Comparison of ENCODE assay signal across 12 mouse cellular contexts in the genomic region with DNA sequence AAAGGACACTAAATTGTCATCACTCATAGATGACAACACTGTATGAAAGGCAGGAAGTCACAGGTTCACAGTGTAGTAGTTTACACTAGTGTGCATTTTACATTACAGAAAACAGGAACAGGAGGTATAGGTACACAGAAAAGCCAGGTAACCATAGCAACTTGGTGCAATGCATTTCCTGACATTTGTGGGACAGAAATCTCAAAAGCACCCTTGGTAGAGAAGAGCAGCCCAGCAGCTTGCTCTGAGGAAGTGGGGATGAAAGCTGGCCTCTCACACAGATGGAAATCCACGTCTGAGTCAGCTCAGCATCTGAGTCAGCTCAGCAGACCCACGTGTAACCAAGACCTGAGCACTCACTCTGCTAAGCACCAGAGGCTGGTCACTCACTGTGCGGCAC. TPM values are rescaled to one million over a fixed set of nuclear protein-coding genes. Genes with fewer than 3 reads are reported as not detected.
A peak's percentile ranks its signal among the peaks of the same experiment; 100 is the strongest.
DNase-seq lines count a peak whose midpoint lies in the region; ATAC-seq and TF ChIP-seq lines count a peak whose summit lies in the region.
"Had no signal": no experiment of that assay in that cellular context is flagged by ENCODE, and none has a peak within 500 bp of the region (broad histone marks: within the 10 kb centered on the region; RNA-seq: fewer than 3 reads in every experiment).

No protein-coding gene starts in this region.

- no peaks in the 10 kb centered on the region for H3K27me3 ChIP-seq in heart, postnatal 0 days (ENCODE audit: control insufficient read depth, insufficient read depth, low read length)
- no peaks in the 10 kb centered on the region for H3K27me3 ChIP-seq in heart, adult 2 months (ENCODE audit: control insufficient read depth, insufficient read depth, low read length)
- H3K27me3 ChIP-seq: forebrain, embryonic 12.5 days; intestine, embryonic 15.5 days had no signal

- intact Hi-C loops in heart, adult 2 months (cut with DNase I) = no loop called here

- peaks cover 51% of the 10 kb centered on the region for H3K4me1 ChIP-seq in heart, postnatal 0 days (ENCODE audit: control insufficient read depth, insufficient read depth)
- H3K4me1 ChIP-seq in heart, adult 2 months (ENCODE audit: control insufficient read depth, insufficient read depth, low read length) = peaks cover 18% of the 10 kb centered on the region
- H3K4me1 ChIP-seq: intestine, embryonic 15.5 days had no signal

- DNase-seq in heart, postnatal 0 days (ENCODE audit: low spot score) = no peak
- no peak for DNase-seq in heart, adult 2 months
- peak; percentile 62 for DNase-seq in right cerebral cortex, adult 18-20 months
- DNase-seq in right cerebral cortex, postnatal 14 days = no peak
- peak; percentile 65 to 68 for DNase-seq in adrenal gland, postnatal 36 days
- peak; percentile 47 for DNase-seq in right cerebral cortex, postnatal 25 days
- no peak for DNase-seq in cerebellum, adult 9-10 months
- no peak for DNase-seq in frontal cortex, postnatal 14 days (ENCODE audit: low spot score in 2 of 2)
- DNase-seq: lung, embryonic 14.5 days; thymus, postnatal 4 days had no signal

- H3K4me3 ChIP-seq in heart, postnatal 0 days (ENCODE audit: low read depth, low read length) = no peak overlapping the region
- H3K4me3 ChIP-seq in heart, adult 2 months = no peak overlapping the region
- H3K4me3 ChIP-seq: forebrain, embryonic 12.5 days; intestine, embryonic 15.5 days had no signal

- no peak for TF ChIP-seq EP300 in heart, postnatal 0 days (IDR thresholded peaks at IDR 0.05; ENCODE audit: low read depth)
- no peak for TF ChIP-seq EP300 in heart, adult 2 months (IDR thresholded peaks at IDR 0.05; ENCODE audit: insufficient read depth, low read depth, low read length)

- H3K9me3 ChIP-seq in heart, postnatal 0 days (replicated peaks; ENCODE audit: control insufficient read depth, low read length) = no peaks in the 10 kb centered on the region
- H3K9me3 ChIP-seq: forebrain, embryonic 12.5 days; intestine, embryonic 15.5 days had no signal

- H3K79me2 ChIP-seq in heart, adult 2 months (replicated peaks; ENCODE audit: control insufficient read depth, insufficient read depth, low read length) = no peaks in the 10 kb centered on the region; the same call in 1 of the 2 replicates

- H3K36me3 ChIP-seq in heart, postnatal 0 days (replicated peaks; ENCODE audit: control insufficient read depth, insufficient read depth, low read length) = peaks cover 31% of the 10 kb centered on the region
- peaks cover 11% of the 10 kb centered on the region for H3K36me3 ChIP-seq in heart, adult 2 months (ENCODE audit: control insufficient read depth, insufficient read depth, low read length)
- H3K36me3 ChIP-seq: intestine, embryonic 15.5 days had no signal

- ATAC-seq in heart, postnatal 0 days (ENCODE audit: insufficient read depth, low read depth) = no peak
- ATAC-seq: intestine, embryonic 15.5 days had no signal

- H3K27ac ChIP-seq in heart, postnatal 0 days (ENCODE audit: low read depth) = 0 out of 2 replicates have a peak overlapping the region, but pooled peaks have one; percentile 74
- H3K27ac ChIP-seq in heart, adult 2 months = no peak overlapping the region
- H3K27ac ChIP-seq: forebrain, embryonic 12.5 days; intestine, embryonic 15.5 days had no signal

- H3K9ac ChIP-seq in heart, postnatal 0 days (replicated peaks; ENCODE audit: low read depth, low read length) = no peak overlapping the region
- H3K9ac ChIP-seq in heart, adult 2 months (ENCODE audit: low read depth, low read length) = no peak overlapping the region
- H3K9ac ChIP-seq: forebrain, embryonic 12.5 days; intestine, embryonic 15.5 days; lung, embryonic 14.5 days had no signal

- H3K4me2 ChIP-seq in heart, postnatal 0 days (ENCODE audit: low read depth, low read length) = no peak overlapping the region
- H3K4me2 ChIP-seq: forebrain, embryonic 12.5 days; intestine, embryonic 15.5 days; lung, embryonic 14.5 days had no signal

- no peak for TF ChIP-seq POLR2A in heart, adult 2 months (IDR thresholded peaks at IDR 0.05; ENCODE audit: insufficient read depth, low read depth, low read length)

- 67% methylated on average over 3 of the region's 3 CpGs for WGBS in heart, postnatal 0 days
- WGBS in heart, adult 2 months = 46% methylated on average over 3 of the region's 3 CpGs

- TF ChIP-seq CTCF in heart, postnatal 0 days (IDR thresholded peaks at IDR 0.05; ENCODE audit: low read depth) = no peak
- TF ChIP-seq CTCF in heart, adult 2 months (IDR thresholded peaks at IDR 0.05) = no peak

RNA-seq across cellular contexts. Expression of a gene that starts 59.7 kb away (rescaled TPM):
- 39.8 and 88.5 TPM in 2 replicates for total RNA-seq in heart, postnatal 0 days (2014; rRNA removed; ENCODE audit: low replicate concordance)
- polyA plus RNA-seq in heart, postnatal 0 days (2015; fragmentation: Nextera tagmentation; extraction: Ambion mirVana) = 22.6 and 23.6 TPM in 2 replicates
- total RNA-seq in heart, adult 2 months (2021) = 10 to 100 TPM; 33.5 to 35.8 TPM
- 34.8 and 47.5 TPM in 2 replicates for polyA plus RNA-seq in heart, adult 2 months (2012; rRNA removed)
- 100 to 1,000 TPM in 1 of 2 experiments, 10 to 100 TPM in 1; 95.5 to 114 TPM for total RNA-seq in adrenal gland, postnatal 36 days (2021)

Comparison
In these comparisons a context has a peak if more than half of its experiments do, and no peak if none do; other contexts are left out.
1. DNase-seq: peak in right cerebral cortex, adult 18-20 months (single experiment), adrenal gland, postnatal 36 days (2 of 2) and right cerebral cortex, postnatal 25 days (single experiment); none in heart, postnatal 0 days (single experiment), heart, adult 2 months (0 of 2), right cerebral cortex, postnatal 14 days (single experiment), cerebellum, adult 9-10 months (single experiment) and frontal cortex, postnatal 14 days (0 of 2).